Mouse (Mus musculus) bone marrow, adult 2 months (tissue): ENCODE measurements around the gene Camta1. TPM values are rescaled to one million over a fixed set of nuclear protein-coding genes. Genes with fewer than 3 reads are reported as not detected.

Experiments used
- H3K27ac ChIP-seq: fragments of 200-500 bp; 2 replicates; pipeline ENCODE4 v1.5.1; 2012; ENCODE audit warnings: low read depth, mild to moderate bottlenecking, control low read depth, inconsistent platforms, low read length; ENCODE audit not compliant: control insufficient read depth, poor library complexity, insufficient read depth
- H3K4me1 ChIP-seq: fragments of 200-500 bp; 2 replicates; pipeline ENCODE4 v1.6.1; 2011; ENCODE audit warnings: low read length; ENCODE audit not compliant: control insufficient read depth, insufficient read depth
- H3K4me3 ChIP-seq: fragments of 200-500 bp; replicated peaks from 2 replicates; pipeline ENCODE3; 2011; ENCODE audit warnings: mild to moderate bottlenecking, low read depth, low read length, control low read depth; ENCODE audit not compliant: control insufficient read depth
- CTCF ChIP-seq: fragments of 200-500 bp; IDR thresholded peaks from 2 replicates; pipeline ENCODE4 v1.5.1; 2011; ENCODE audit warnings: low read length, control low read depth; ENCODE audit not compliant: control insufficient read depth, insufficient read depth
- POLR2A ChIP-seq: fragments of 200-500 bp; IDR thresholded peaks from 2 replicates; pipeline ENCODE4 v1.6.1; 2011; ENCODE audit warnings: low read depth, mild to moderate bottlenecking, control low read depth, low read length, borderline replicate concordance; ENCODE audit not compliant: control insufficient read depth
- WGBS: fragments of 180-500 bp; shearing (Covaris S2); methylation state at CpG from one replicate; pipeline ENCODE4 v1.1.7; 2018; 5-methylcytosine and 5-hydroxymethylcytosine counted together
- polyA plus RNA-seq: library from polyadenylated mRNA; stranded (reverse); fragments of >200 nt; gene quantifications from 2 replicates; pipeline ENCODE4 v1.2.4, GENCODE M21; 2011; ENCODE audit warnings: low replicate concordance; ENCODE audit not compliant: missing spikeins, insufficient read depth, insufficient read length

Gene Camta1
- polyA plus RNA-seq, 1 experiment, result 26.6 TPM

DNA sequence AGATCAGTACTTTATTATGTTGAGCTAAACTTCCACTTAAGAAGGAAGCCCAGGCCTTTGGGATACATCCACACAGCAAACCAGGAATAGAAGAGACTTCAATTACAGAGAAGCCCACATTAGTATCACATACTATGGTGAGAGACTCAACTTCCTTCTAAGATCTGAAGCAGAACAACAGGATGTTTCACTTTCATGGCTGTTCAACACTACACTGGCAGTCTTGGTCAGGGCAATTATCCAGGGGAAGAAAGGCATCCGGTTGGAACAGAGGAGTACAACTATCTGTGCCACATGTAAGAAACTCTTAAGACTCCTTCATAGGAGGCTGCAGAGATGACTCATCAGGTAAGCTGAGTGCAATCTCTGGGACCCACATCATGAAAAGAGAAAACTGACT, 810.5 kb downstream of the Camta1 start:
- Histone ChIP-seq H3K4me3 (no peak overlapping the region), H3K4me1 (peaks cover under 1% of the 10 kb centered on the region; the same call in 1 of the 2 replicates), H3K27ac (no peak overlapping the region)
- 46% methylated on average over 1 of the region's 1 CpGs for WGBS
- TF ChIP-seq CTCF, result no peak
- no peak for TF ChIP-seq POLR2A

DNA sequence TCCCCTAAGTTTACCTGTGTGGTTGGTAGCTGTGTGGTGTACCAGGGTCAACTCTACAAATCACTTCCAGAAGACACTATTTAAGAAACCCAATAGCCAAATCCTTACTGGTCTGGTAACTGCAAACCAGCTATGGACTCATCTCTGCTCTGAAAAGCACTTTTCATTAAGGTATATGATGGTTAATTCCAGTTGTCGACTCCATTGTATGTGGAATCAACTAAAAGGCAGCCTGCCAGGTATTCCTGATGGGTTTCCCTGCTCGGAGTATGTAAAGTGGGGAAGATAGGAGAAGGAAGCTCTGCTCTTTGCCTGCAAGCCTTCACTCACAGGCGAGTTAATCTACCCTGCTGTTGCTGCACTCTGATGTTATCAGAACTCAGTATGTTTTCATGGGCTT, 815.2 kb downstream of the Camta1 start:
- no peak overlapping the region for H3K4me3 ChIP-seq
- WGBS, result 86% methylated on average over 3 of the region's 3 CpGs
- TF ChIP-seq CTCF, result no peak
- TF ChIP-seq POLR2A, result no peak
- no peak overlapping the region for H3K27ac ChIP-seq
- no peaks in the 10 kb centered on the region; the same call in 1 of the 2 replicates for H3K4me1 ChIP-seq

DNA sequence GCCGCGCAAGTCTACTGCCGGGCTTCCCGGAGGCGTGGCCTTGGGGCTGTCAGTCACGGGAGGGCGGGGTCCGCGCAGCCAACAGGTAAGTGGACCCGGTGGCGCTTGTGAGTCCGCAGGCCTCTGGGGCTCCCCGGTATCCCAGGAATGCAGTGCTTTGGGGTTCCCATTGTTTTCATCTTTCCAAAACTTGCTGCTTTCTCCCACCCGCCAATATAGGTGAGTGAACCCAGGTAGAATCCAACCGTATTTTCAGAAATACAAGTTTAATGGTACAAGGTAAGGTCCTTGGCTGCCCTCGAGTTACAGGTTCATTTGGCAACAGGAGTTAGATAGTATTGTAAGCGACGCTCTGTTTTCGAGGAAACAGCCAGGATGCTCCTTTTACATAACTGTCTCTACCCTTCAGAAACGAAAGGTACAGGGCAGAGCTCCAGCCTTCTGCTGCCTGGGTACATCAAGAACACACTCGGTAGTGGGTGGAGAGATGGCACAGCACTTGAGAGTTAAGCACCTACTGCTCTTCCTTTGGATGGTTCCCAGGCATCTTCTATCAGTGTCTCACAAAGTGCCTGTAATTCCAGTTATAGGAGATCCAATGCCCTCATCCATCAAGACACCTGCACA, 816.6 kb downstream of the Camta1 start:
- WGBS, result 4% methylated on average over 21 of the region's 21 CpGs
- Histone ChIP-seq H3K4me3 (peak overlapping the region; percentile 71), H3K27ac (peak overlapping the region; percentile 6; the same call in 1 of the 2 replicates)

DNA sequence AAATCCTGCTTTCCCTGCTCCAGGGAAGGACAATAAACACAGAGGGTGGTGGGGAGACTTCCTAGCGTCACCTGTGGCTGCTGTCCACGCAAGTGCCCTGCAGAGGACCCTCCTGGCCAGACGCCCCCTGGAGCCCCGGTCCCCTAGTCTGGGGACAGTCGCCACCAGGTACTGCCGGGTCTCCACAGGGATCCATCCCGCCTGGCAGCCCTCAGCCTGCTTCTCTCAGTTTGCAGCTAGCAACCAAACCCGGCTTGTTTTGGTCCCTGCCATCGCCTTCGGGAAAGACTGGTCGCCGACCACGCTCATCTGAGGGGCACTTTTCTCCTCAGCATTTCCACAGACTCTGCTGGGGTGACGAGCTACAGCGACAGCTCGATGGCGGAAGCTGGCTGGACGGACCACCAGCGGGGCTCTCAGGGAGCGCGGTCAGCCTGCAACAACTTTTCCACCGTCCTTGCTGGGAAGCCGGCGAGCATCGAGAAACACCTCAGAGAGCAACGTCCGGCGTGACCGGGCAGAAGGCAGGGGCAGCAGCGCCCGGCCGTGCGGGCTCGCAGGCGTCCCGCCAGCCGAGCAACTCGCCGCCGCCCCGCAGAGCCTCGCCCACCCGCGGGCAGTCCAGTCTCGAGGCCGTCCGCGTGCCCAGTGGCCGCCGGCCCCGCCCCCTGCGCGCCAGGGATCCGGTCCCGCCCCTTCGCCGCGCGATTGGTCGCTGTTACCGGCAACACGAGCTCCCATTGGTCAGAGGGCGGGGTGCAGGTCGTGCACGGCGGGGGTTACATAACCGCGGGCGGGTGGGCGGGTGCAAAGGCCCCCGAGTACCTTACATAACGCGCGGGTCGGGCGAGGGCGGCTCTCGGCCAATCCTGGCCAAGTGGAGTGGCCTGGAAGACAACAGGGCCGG, 817.4 kb downstream of the Camta1 start, which contains the start of gene Per3:
Per3 (minus strand) TSS at position 629 of the 907 bp plus-strand sequence.
- TF ChIP-seq POLR2A, result peak; percentile 28; the same call in 1 of the 2 replicates
- no peak for TF ChIP-seq CTCF
- Histone ChIP-seq H3K4me1 (no peaks in the 10 kb centered on the region; the same call in 1 of the 2 replicates), H3K27ac (peak within 1 kb of the TSS; percentile 75), H3K4me3 (peak within 1 kb of the TSS; percentile 71)
- under 1% methylated on average over 79 of the region's 79 CpGs for WGBS

More for the DNA sequence above, 816.6 kb downstream of the Camta1 start:
- TF ChIP-seq CTCF (no peak), POLR2A (no peak)
- no peaks in the 10 kb centered on the region; the same call in 1 of the 2 replicates for H3K4me1 ChIP-seq

DNA sequence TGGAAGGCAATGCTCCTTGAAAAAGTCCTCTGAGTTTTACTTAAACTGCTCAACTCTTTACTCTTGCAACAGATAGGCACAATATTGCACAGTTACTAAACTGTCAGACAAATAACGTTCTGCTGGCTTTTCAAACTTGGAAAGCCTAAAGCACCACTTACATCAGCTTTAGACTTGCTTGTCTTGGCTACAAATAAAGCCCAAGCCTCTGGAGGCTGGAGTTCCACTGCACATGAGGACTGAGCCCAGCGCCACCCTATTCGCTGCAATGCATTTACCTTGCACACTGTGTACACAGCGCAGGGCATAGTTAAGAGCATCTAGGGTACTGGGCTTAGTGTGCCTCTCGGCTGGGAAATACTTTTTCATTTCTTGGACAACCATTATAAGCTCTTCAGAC, 818.4 kb downstream of the Camta1 start:
- H3K4me1 ChIP-seq, result no peaks in the 10 kb centered on the region; the same call in 1 of the 2 replicates
- no peak overlapping the region for H3K4me3 ChIP-seq
- no peak overlapping the region for H3K27ac ChIP-seq
- TF ChIP-seq CTCF (no peak), POLR2A (no peak)
- 45% methylated on average over 5 of the region's 5 CpGs for WGBS

DNA sequence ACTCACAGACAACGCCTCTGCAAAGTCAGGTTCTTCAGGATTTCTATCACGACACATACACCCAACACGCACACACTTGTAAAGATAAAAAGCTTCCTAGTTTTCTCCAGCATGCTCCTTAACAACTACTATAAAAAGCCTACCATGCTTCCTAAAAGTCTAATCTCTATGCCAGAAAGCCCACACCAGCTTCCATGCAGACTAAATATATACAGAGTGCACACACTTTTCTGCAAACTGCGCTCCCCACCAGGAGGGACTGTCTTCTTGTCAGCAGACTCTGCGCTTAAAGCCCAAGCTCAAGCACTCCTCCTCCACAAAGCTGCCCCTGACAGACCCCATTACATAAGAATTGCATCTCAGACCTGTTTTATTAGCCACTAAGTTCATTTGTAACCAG, 820.2 kb downstream of the Camta1 start:
- no peaks in the 10 kb centered on the region; the same call in 1 of the 2 replicates for H3K4me1 ChIP-seq
- H3K4me3 ChIP-seq, result no peak overlapping the region
- H3K27ac ChIP-seq, result no peak overlapping the region
- TF ChIP-seq CTCF (no peak), POLR2A (no peak)
- WGBS, result 81% methylated on average over 5 of the region's 5 CpGs

DNA sequence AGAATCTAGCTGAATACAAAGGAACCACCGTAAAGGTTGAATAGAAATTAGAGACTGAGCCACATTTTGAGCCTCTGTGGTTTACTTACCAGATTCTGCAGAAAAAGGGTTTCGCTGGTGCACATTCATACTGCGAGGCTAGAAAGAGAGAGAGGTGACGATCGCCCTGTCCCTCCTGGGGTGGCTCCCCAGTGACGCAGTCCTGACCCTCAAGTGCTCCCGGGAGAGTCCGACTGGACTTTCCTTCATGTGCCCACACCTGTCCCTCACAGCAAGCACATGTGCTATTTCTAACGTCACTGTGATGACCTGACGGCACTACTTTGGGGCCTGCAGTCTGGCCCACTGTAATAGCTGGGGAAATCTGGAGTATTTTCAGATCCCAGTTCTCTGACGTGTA, 823.9 kb downstream of the Camta1 start:
- WGBS, result 90% methylated on average over 11 of the region's 11 CpGs
- H3K4me1 ChIP-seq, result no peaks in the 10 kb centered on the region

DNA sequence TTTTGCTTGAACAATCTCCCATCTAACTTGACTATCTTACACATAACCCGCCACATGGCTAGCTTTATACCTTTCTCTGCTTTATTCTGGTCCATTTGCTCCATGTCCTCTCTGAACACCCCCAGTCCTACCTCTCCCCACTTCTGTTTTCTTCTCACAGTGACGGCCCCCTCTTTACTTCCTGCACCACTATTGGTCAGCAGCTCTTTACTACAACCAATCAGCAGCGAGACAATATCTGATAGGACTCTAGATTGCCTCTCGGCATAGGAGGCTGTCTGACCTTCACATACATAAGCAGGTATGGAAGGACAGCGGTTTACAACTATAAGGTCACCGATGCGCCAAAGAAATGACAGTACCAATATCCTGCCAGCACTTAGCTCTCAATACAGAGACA, 825.2 kb downstream of the Camta1 start:
- Histone ChIP-seq H3K4me3 (no peak overlapping the region), H3K4me1 (no peaks in the 10 kb centered on the region), H3K27ac (no peak overlapping the region)
- TF ChIP-seq CTCF (no peak), POLR2A (no peak)
- WGBS, result 86% methylated on average over 7 of the region's 7 CpGs

More for the DNA sequence above, 823.9 kb downstream of the Camta1 start:
- TF ChIP-seq CTCF, result no peak
- TF ChIP-seq POLR2A, result no peak
- Histone ChIP-seq H3K27ac (no peak overlapping the region), H3K4me3 (no peak overlapping the region)
